Comparison of ENCODE assay signal across 27 mouse cellular contexts in genomic region chrX:58900753-58901152, GRCm38 (mm10). TPM values are rescaled to one million over a fixed set of nuclear protein-coding genes. Genes with fewer than 3 reads are reported as not detected.
DNase-seq lines count a peak whose midpoint lies in the region; ATAC-seq and TF ChIP-seq lines count a peak whose summit lies in the region.
"Had no signal": no experiment of that assay in that cellular context is flagged by ENCODE, and none has a peak within 500 bp of the region (broad histone marks: within the 10 kb centered on the region; RNA-seq: fewer than 3 reads in every experiment).

No protein-coding gene starts in this region.

- peak; percentile 17 for DNase-seq in heart, postnatal 0 days (ENCODE audit: low spot score)
- no peak for DNase-seq in heart, adult 8-10 months (ENCODE audit: low spot score)
- DNase-seq in testis, postnatal 14 days (ENCODE audit: low spot score) = peak; percentile 45
- no peak for DNase-seq in testis, postnatal 10 days (ENCODE audit: low spot score)
- peak; percentile 91 for DNase-seq in MEL-GATA-1-ER (ENCODE audit: extremely low read depth, low read depth)
- DNase-seq: adrenal gland, adult 2 months; adrenal gland, postnatal 10 days; adrenal gland, postnatal 25 days; cerebellum, adult 11 months; cerebellum, adult 18-20 months; cerebellum, adult 8-10 months; cerebellum, adult 9-11 months; cerebellum, postnatal 14 days; cerebellum, postnatal 36 days; embryo, embryonic 11 days had no signal

- no peaks in the 10 kb centered on the region for H3K9me3 ChIP-seq in heart, embryonic 15.5 days (replicated peaks)
- H3K9me3 ChIP-seq in heart, embryonic 12.5 days (replicated peaks) = no peaks in the 10 kb centered on the region
- no peaks in the 10 kb centered on the region for H3K9me3 ChIP-seq in heart, postnatal 0 days (replicated peaks; ENCODE audit: control insufficient read depth, low read length)
- H3K9me3 ChIP-seq in midbrain, embryonic 15.5 days = no peaks in the 10 kb centered on the region
- H3K9me3 ChIP-seq: embryonic facial prominence, embryonic 13.5 days; embryonic facial prominence, embryonic 15.5 days; forebrain, embryonic 10.5 days; forebrain, embryonic 12.5 days had no signal

- peak overlapping the region; percentile 42; the same call in 1 of the 2 replicates for H3K27ac ChIP-seq in heart, embryonic 15.5 days
- no peak overlapping the region for H3K27ac ChIP-seq in heart, embryonic 12.5 days (ENCODE audit: poor library complexity, severe bottlenecking)
- H3K27ac ChIP-seq in heart, postnatal 0 days (ENCODE audit: low read depth) = no peak overlapping the region
- H3K27ac ChIP-seq in midbrain, embryonic 15.5 days = no peak overlapping the region
- H3K27ac ChIP-seq: embryonic facial prominence, embryonic 13.5 days; embryonic facial prominence, embryonic 15.5 days; forebrain, embryonic 10.5 days; forebrain, embryonic 12.5 days had no signal

- no peak for TF ChIP-seq CTCF in heart, postnatal 0 days (IDR thresholded peaks at IDR 0.05; ENCODE audit: low read depth)

- no peaks in the 10 kb centered on the region for H3K27me3 ChIP-seq in heart, embryonic 15.5 days
- H3K27me3 ChIP-seq in heart, embryonic 12.5 days (replicated peaks) = no peaks in the 10 kb centered on the region
- no peaks in the 10 kb centered on the region for H3K27me3 ChIP-seq in heart, postnatal 0 days (ENCODE audit: control insufficient read depth, insufficient read depth, low read length)
- H3K27me3 ChIP-seq in midbrain, embryonic 15.5 days (replicated peaks) = no peaks in the 10 kb centered on the region
- H3K27me3 ChIP-seq: embryonic facial prominence, embryonic 13.5 days; embryonic facial prominence, embryonic 15.5 days; forebrain, embryonic 12.5 days had no signal

- no peak overlapping the region for H3K4me3 ChIP-seq in heart, embryonic 15.5 days
- no peak overlapping the region for H3K4me3 ChIP-seq in heart, embryonic 12.5 days
- H3K4me3 ChIP-seq in heart, postnatal 0 days (ENCODE audit: low read depth, low read length) = no peak overlapping the region
- H3K4me3 ChIP-seq in midbrain, embryonic 15.5 days = no peak overlapping the region
- H3K4me3 ChIP-seq: embryonic facial prominence, embryonic 13.5 days; embryonic facial prominence, embryonic 15.5 days; erythroblast, embryonic 14.5 days; forebrain, embryonic 10.5 days; forebrain, embryonic 12.5 days had no signal

- ATAC-seq in heart, embryonic 15.5 days (replicated peaks; ENCODE audit: insufficient number of reproducible peaks, insufficient read depth, low FRiP score, low read depth) = 0 out of 2 replicates have a peak, but pooled peaks have one; percentile 39
- ATAC-seq in heart, embryonic 12.5 days (ENCODE audit: insufficient number of reproducible peaks, low FRiP score) = no peak
- peak; percentile 69; the same call in 1 of the 2 replicates for ATAC-seq in heart, postnatal 0 days (ENCODE audit: insufficient read depth, low read depth)
- ATAC-seq in midbrain, embryonic 15.5 days (replicated peaks) = no peak
- ATAC-seq: forebrain, embryonic 14.5 days; forebrain, embryonic 16.5 days had no signal

- H3K36me3 ChIP-seq in heart, embryonic 15.5 days = no peaks in the 10 kb centered on the region
- no peaks in the 10 kb centered on the region for H3K36me3 ChIP-seq in heart, embryonic 12.5 days
- H3K36me3 ChIP-seq in heart, postnatal 0 days (replicated peaks; ENCODE audit: control insufficient read depth, insufficient read depth, low read length) = no peaks in the 10 kb centered on the region
- H3K36me3 ChIP-seq in midbrain, embryonic 15.5 days (replicated peaks) = no peaks in the 10 kb centered on the region
- H3K36me3 ChIP-seq: embryonic facial prominence, embryonic 13.5 days; embryonic facial prominence, embryonic 15.5 days; forebrain, embryonic 10.5 days; forebrain, embryonic 12.5 days had no signal

- H3K4me2 ChIP-seq in heart, embryonic 15.5 days = no peak overlapping the region
- no peak overlapping the region for H3K4me2 ChIP-seq in heart, embryonic 12.5 days
- H3K4me2 ChIP-seq in heart, postnatal 0 days (ENCODE audit: low read depth, low read length) = no peak overlapping the region
- H3K4me2 ChIP-seq in midbrain, embryonic 15.5 days = no peak overlapping the region
- H3K4me2 ChIP-seq: embryonic facial prominence, embryonic 13.5 days; embryonic facial prominence, embryonic 15.5 days; forebrain, embryonic 12.5 days had no signal

- no peak for TF ChIP-seq EP300 in heart, postnatal 0 days (IDR thresholded peaks at IDR 0.05; ENCODE audit: low read depth)

- no peaks in the 10 kb centered on the region for H3K4me1 ChIP-seq in heart, embryonic 15.5 days (replicated peaks)
- 0 out of 2 replicates have a peak, but pooled peaks cover 3% of the 10 kb centered on the region for H3K4me1 ChIP-seq in heart, embryonic 12.5 days (replicated peaks)
- H3K4me1 ChIP-seq in heart, postnatal 0 days (ENCODE audit: control insufficient read depth, insufficient read depth) = no peaks in the 10 kb centered on the region
- no peaks in the 10 kb centered on the region for H3K4me1 ChIP-seq in midbrain, embryonic 15.5 days
- H3K4me1 ChIP-seq: embryonic facial prominence, embryonic 13.5 days; embryonic facial prominence, embryonic 15.5 days; forebrain, embryonic 10.5 days; forebrain, embryonic 12.5 days had no signal

- 33% methylated on average over 1 of the region's 1 CpGs for WGBS in heart, embryonic 15.5 days
- 9% methylated on average over 1 of the region's 1 CpGs for WGBS in heart, embryonic 12.5 days
- 18% methylated on average over 1 of the region's 1 CpGs for WGBS in heart, postnatal 0 days
- 70% methylated on average over 1 of the region's 1 CpGs for WGBS in midbrain, embryonic 15.5 days

- no peak overlapping the region for H3K9ac ChIP-seq in heart, embryonic 15.5 days
- no peak overlapping the region for H3K9ac ChIP-seq in heart, embryonic 12.5 days
- H3K9ac ChIP-seq in heart, postnatal 0 days (replicated peaks; ENCODE audit: low read depth, low read length) = no peak overlapping the region
- no peak overlapping the region for H3K9ac ChIP-seq in midbrain, embryonic 15.5 days
- H3K9ac ChIP-seq: embryonic facial prominence, embryonic 13.5 days; embryonic facial prominence, embryonic 15.5 days; forebrain, embryonic 12.5 days had no signal

RNA-seq across cellular contexts. Expression of gene 4930550L24Rik, which starts 8.4 kb away (rescaled TPM):
- polyA plus RNA-seq in heart, embryonic 15.5 days (2015; fragmentation: Nextera tagmentation; extraction: Ambion mirVana) = not detected in 2 replicates
- polyA plus RNA-seq in heart, embryonic 12.5 days (2016; fragmentation: Nextera tagmentation; extraction: Ambion mirVana) = not detected in 2 replicates
- total RNA-seq in heart, postnatal 0 days (2014; rRNA removed; ENCODE audit: low replicate concordance) = not detected in 2 replicates
- polyA plus RNA-seq in heart, postnatal 0 days (2015; fragmentation: Nextera tagmentation; extraction: Ambion mirVana) = not detected in 2 replicates
- total RNA-seq in heart, adult 8-10 months (2022) = not detected
- 0.28 and 0.31 TPM in 2 replicates for polyA plus RNA-seq in midbrain, embryonic 15.5 days (2015; fragmentation: Nextera tagmentation; extraction: Ambion mirVana)
- total RNA-seq: adrenal gland, adult 2 months; adrenal gland, postnatal 10 days; adrenal gland, postnatal 25 days; adrenal gland, postnatal 4 days; common myeloid progenitor, adult 5-6 weeks had no signal
- polyA plus RNA-seq: adrenal gland, adult 2 months; embryonic facial prominence, embryonic 13.5 days; embryonic facial prominence, embryonic 15.5 days; erythroblast, embryonic 14.5 days; forebrain, embryonic 10.5 days; forebrain, embryonic 12.5 days had no signal

Comparison
In these comparisons a context has a peak if more than half of its experiments do, and no peak if none do; other contexts are left out.
1. ATAC-seq: peak in heart, embryonic 15.5 days (single experiment) and heart, postnatal 0 days (single experiment); none in heart, embryonic 12.5 days (single experiment) and midbrain, embryonic 15.5 days (single experiment).
2. DNase-seq: peak in heart, postnatal 0 days (single experiment), testis, postnatal 14 days (single experiment) and MEL-GATA-1-ER (single experiment); none in heart, adult 8-10 months (single experiment) and testis, postnatal 10 days (single experiment).